Mouse (Mus musculus) spleen, embryonic (tissue): ENCODE data around the gene Znrd1as.
"Not testable (repeated sequence)": the region's sequence is repeated elsewhere in the genome, so short reads cannot be mapped to it uniquely, and the experiment has no call there.

Experiments
- CTCF ChIA-PET: fragments of 350-600 bp; sonication (Branson Sonifier 250); formaldehyde crosslinking; loops from one replicate; lab custom pipeline; 2022; lab: Charles Lee

Gene Znrd1as

GRCm38 (mm10) chr17:36950981-36951947 lies 7.1 kb upstream of the Znrd1as start, which contains the start of gene Ppp1r11:
Gene Ppp1r11, minus strand, starts transcription at chr17:36951741.
- CTCF ChIA-PET, result interaction anchor here (0.6 kb wide), 1 partner anchor 15 kb away, joined by 14 read pairs; no protein-coding TSS in a partner anchor

- CTCF ChIA-PET, result no interaction called here
These were observed 5.8 kb upstream of the Znrd1as start for GRCm38 (mm10) chr17:36952631-36953030.

- CTCF ChIA-PET, result no interaction called here
These were observed 5.3 kb upstream of the Znrd1as start for GRCm38 (mm10) chr17:36953062-36953461.

GRCm38 (mm10) chr17:36958884-36959283 lies 492 bp downstream of the Znrd1as start:
- CTCF ChIA-PET, result no interaction called here

GRCm38 (mm10) chr17:36961125-36961524 lies 2.7 kb downstream of the Znrd1as start:
- CTCF ChIA-PET, result no interaction called here

GRCm38 (mm10) chr17:36966875-36967274 lies 8.5 kb downstream of the Znrd1as start:
- CTCF ChIA-PET, result no interaction called here

- CTCF ChIA-PET, result no interaction called here
These were observed 12.0 kb downstream of the Znrd1as start for GRCm38 (mm10) chr17:36970316-36970890.

- CTCF ChIA-PET, result interaction anchor here (0.5 kb wide), 1 partner anchor 54 kb away, joined by 6 read pairs; no protein-coding TSS in a partner anchor
These were observed 12.9 kb downstream of the Znrd1as start for GRCm38 (mm10) chr17:36971172-36971850.

- CTCF ChIA-PET, result no interaction called here
These were observed 14.4 kb downstream of the Znrd1as start for GRCm38 (mm10) chr17:36972791-36973190.

GRCm38 (mm10) chr17:36973271-36973787 lies 14.9 kb downstream of the Znrd1as start:
- CTCF ChIA-PET, result no interaction called here

- CTCF ChIA-PET, result no interaction called here
These were observed 22.9 kb downstream of the Znrd1as start, which contains the start of gene 2410137M14Rik for GRCm38 (mm10) chr17:36981221-36981813. Gene 2410137M14Rik, minus strand, starts transcription at chr17:36981237.

- CTCF ChIA-PET, result no interaction called here
These were observed 23.5 kb downstream of the Znrd1as start for GRCm38 (mm10) chr17:36981845-36982244.

GRCm38 (mm10) chr17:36982253-36983155 lies 24.1 kb downstream of the Znrd1as start:
- CTCF ChIA-PET, result no interaction called here

- CTCF ChIA-PET, result no interaction called here
These were observed 30.1 kb downstream of the Znrd1as start for GRCm38 (mm10) chr17:36988475-36988874.

GRCm38 (mm10) chr17:36989437-36989836 lies 31.0 kb downstream of the Znrd1as start, which contains the start of gene H2-M5:
Gene H2-M5, minus strand, starts transcription at chr17:36989537.
- CTCF ChIA-PET, result interaction anchor here (0.5 kb wide), 1 partner anchor 40 kb away, joined by 4 read pairs; no protein-coding TSS in a partner anchor

GRCm38 (mm10) chr17:36990630-36991029 lies 32.2 kb downstream of the Znrd1as start:
- CTCF ChIA-PET, result not testable (repeated sequence)

- CTCF ChIA-PET, result no interaction called here
These were observed 34.1 kb downstream of the Znrd1as start for GRCm38 (mm10) chr17:36992336-36993104.

GRCm38 (mm10) chr17:36993770-36994325 lies 35.5 kb downstream of the Znrd1as start:
- CTCF ChIA-PET, result interaction anchor here (0.8 kb wide), 1 partner anchor 14 kb away, joined by 4 read pairs; no protein-coding TSS in a partner anchor

- CTCF ChIA-PET, result no interaction called here
These were observed 36.1 kb downstream of the Znrd1as start for GRCm38 (mm10) chr17:36994528-36994927.
